Mouse (Mus musculus) MEL (cell line): ENCODE measurements around the gene Comtd1. TPM values are rescaled to one million over a fixed set of nuclear protein-coding genes. Genes with fewer than 3 reads are reported as not detected.

ENCODE experiments used
- DNase-seq: peaks from one replicate; pipeline ENCODE4 v3.0.0; 2011; ENCODE audit warnings: low read depth, low spot score
- H3K27ac ChIP-seq: 2 replicates; pipeline ENCODE4 v1.5.1; 2012; ENCODE audit warnings: low read depth, mild to moderate bottlenecking, control low read depth, low read length, moderate library complexity; ENCODE audit not compliant: control insufficient read depth
- H3K27me3 ChIP-seq, 2 experiments: fragments of 150-350 bp in 1 of 2; sonication (generic) in 1 of 2; 2 replicates each; pipeline ENCODE4 v1.6.1; 2012; ENCODE audit warnings: low read length in 2 of 2, mild to moderate bottlenecking in 2 of 2, improper control_type of control experiment in 1 of 2, moderate library complexity in 1 of 2; ENCODE audit not compliant: insufficient read depth in 2 of 2, control insufficient read depth in 1 of 2
- H3K36me3 ChIP-seq, 2 experiments: 2 replicates each; pipeline ENCODE4 v1.6.1; 2012 to 2014; ENCODE audit warnings: low read length in 2 of 2, improper control_type of control experiment in 1 of 2, inconsistent platforms in 1 of 2, mild to moderate bottlenecking in 1 of 2; ENCODE audit not compliant: insufficient read depth in 2 of 2, control insufficient read depth in 1 of 2
- H3K4me1 ChIP-seq, 2 experiments: fragments of 150-350 bp in 1 of 2; sonication (generic) in 1 of 2; 2 replicates each; pipeline ENCODE4 v1.6.1; 2012; ENCODE audit warnings: low read length in 2 of 2, improper control_type of control experiment in 1 of 2, mild to moderate bottlenecking in 1 of 2; ENCODE audit not compliant: insufficient read depth in 2 of 2, control insufficient read depth in 1 of 2
- H3K4me3 ChIP-seq, 2 experiments: fragments of 150-350 bp in 1 of 2; sonication (generic) in 1 of 2; 2 replicates each; pipeline ENCODE4 v1.5.1; 2012; ENCODE audit warnings: low read depth in 2 of 2, low read length in 2 of 2, mild to moderate bottlenecking in 2 of 2, moderate library complexity in 2 of 2, control low read depth in 1 of 2, improper control_type of control experiment in 1 of 2; ENCODE audit not compliant: control insufficient read depth in 1 of 2, insufficient read depth in 1 of 2
- H3K79me2 ChIP-seq: 2 replicates; pipeline ENCODE4 v1.6.1; 2012; ENCODE audit warnings: mild to moderate bottlenecking, low read length, moderate library complexity; ENCODE audit not compliant: control insufficient read depth, poor library complexity, insufficient read depth
- H3K9ac ChIP-seq: 2 replicates; pipeline ENCODE4 v1.6.1; 2012; ENCODE audit warnings: low read depth, mild to moderate bottlenecking, control low read depth, low read length, moderate library complexity; ENCODE audit not compliant: control insufficient read depth, poor library complexity, severe bottlenecking
- H3K9me3 ChIP-seq: fragments of 150-350 bp; sonication (generic); replicated peaks from 2 replicates; pipeline ENCODE4 v1.6.1; 2012; ENCODE audit warnings: mild to moderate bottlenecking, low read length, improper control_type of control experiment, moderate library complexity; ENCODE audit not compliant: insufficient read depth
- CTCF ChIP-seq, 3 experiments: IDR thresholded peaks in 2 of 3; conservative IDR thresholded peaks in 1 of 3; 2 replicates each; pipeline ENCODE4 v1.5.1; 2011 to 2012; ENCODE audit warnings: low read length in 3 of 3, low read depth in 2 of 3, mild to moderate bottlenecking in 2 of 3, improper control_type of control experiment in 1 of 3, inconsistent platforms in 1 of 3, mixed read lengths in 1 of 3, moderate library complexity in 1 of 3; ENCODE audit not compliant: control insufficient read depth in 1 of 3, insufficient read depth in 1 of 3, poor library complexity in 1 of 3, severe bottlenecking in 1 of 3
- E2F4 ChIP-seq: IDR thresholded peaks from 2 replicates; pipeline ENCODE4 v1.6.1; 2011; ENCODE audit warnings: low read depth, low read length, improper control_type of control experiment, borderline replicate concordance
- KAT2A ChIP-seq: conservative IDR thresholded peaks from 2 replicates; pipeline ENCODE4 v1.6.1; 2012; ENCODE audit warnings: low read depth, low read length, improper control_type of control experiment, inconsistent platforms
- MAFK ChIP-seq: IDR thresholded peaks from 2 replicates; pipeline ENCODE4 v1.6.1; 2011; ENCODE audit warnings: low read depth, mild to moderate bottlenecking, low read length, improper control_type of control experiment, borderline replicate concordance
- MAX ChIP-seq: IDR thresholded peaks from 2 replicates; pipeline ENCODE4 v1.6.1; 2011; ENCODE audit warnings: low read length, improper control_type of control experiment
- MEF2A ChIP-seq: IDR thresholded peaks from 2 replicates; pipeline ENCODE4 v1.6.1; 2014; ENCODE audit warnings: low read depth, mild to moderate bottlenecking, inconsistent platforms, low read length, improper control_type of control experiment; ENCODE audit not compliant: poor library complexity, insufficient replicate concordance, severe bottlenecking; ENCODE audit errors: extremely low read depth
- MXI1 ChIP-seq: IDR thresholded peaks from 2 replicates; pipeline ENCODE4 v1.6.1; 2011; ENCODE audit warnings: mild to moderate bottlenecking, low read depth, low read length, improper control_type of control experiment
- MYC ChIP-seq: IDR thresholded peaks from 2 replicates; pipeline ENCODE4 v1.6.1; 2011; ENCODE audit warnings: low read depth, mild to moderate bottlenecking, low read length, improper control_type of control experiment, moderate library complexity
- NELFE ChIP-seq: IDR thresholded peaks from 2 replicates; pipeline ENCODE4 v1.6.1; 2011; ENCODE audit warnings: low read depth, low read length, improper control_type of control experiment
- NRF1 ChIP-seq: IDR thresholded peaks from 2 replicates; pipeline ENCODE4 v1.6.1; 2014; ENCODE audit warnings: low read depth, mild to moderate bottlenecking, inconsistent platforms, low read length, improper control_type of control experiment, moderate library complexity; ENCODE audit not compliant: poor library complexity, insufficient read depth, severe bottlenecking
- POLR2A ChIP-seq, 2 experiments: IDR thresholded peaks; 2 replicates each; pipeline ENCODE4 v1.6.1; 2011 to 2012; ENCODE audit warnings: low read length in 2 of 2, mild to moderate bottlenecking in 2 of 2, control low read depth in 1 of 2, improper control_type of control experiment in 1 of 2, low read depth in 1 of 2, moderate library complexity in 1 of 2; ENCODE audit not compliant: control insufficient read depth in 1 of 2, insufficient read depth in 1 of 2, poor library complexity in 1 of 2
- POLR2AphosphoS2 ChIP-seq: IDR thresholded peaks from 2 replicates; pipeline ENCODE4 v1.6.1; 2011; ENCODE audit warnings: low read length, improper control_type of control experiment
- RAD21 ChIP-seq: IDR thresholded peaks from 2 replicates; pipeline ENCODE4 v1.6.1; 2011; ENCODE audit warnings: mild to moderate bottlenecking, low read depth, low read length, improper control_type of control experiment
- SIN3A ChIP-seq: IDR thresholded peaks from 2 replicates; pipeline ENCODE4 v1.6.1; 2012; ENCODE audit warnings: low read length, improper control_type of control experiment, inconsistent platforms
- SMC3 ChIP-seq: IDR thresholded peaks from 2 replicates; pipeline ENCODE4 v1.6.1; 2011; ENCODE audit warnings: low read depth, low read length, improper control_type of control experiment
- TBP ChIP-seq: IDR thresholded peaks from 2 replicates; pipeline ENCODE4 v1.8.0; 2011; ENCODE audit warnings: low read depth, low read length, improper control_type of control experiment
- polyA plus RNA-seq, 2 experiments: library from polyadenylated mRNA; stranded (reverse) in 1 of 2; unstranded in 1 of 2; fragments of >175 nt in 1 of 2; fragments of >200 nt in 1 of 2; gene quantifications; 2 replicates each; pipeline versions ENCODE4 v1.2.1 to v1.2.4; 2012; ENCODE audit warnings: low replicate concordance in 2 of 2, low read depth in 1 of 2; ENCODE audit not compliant: insufficient read length in 2 of 2, insufficient read depth in 1 of 2, missing spikeins in 1 of 2
- total RNA-seq: library from RNA; depleted of rRNA; stranded (reverse); fragments of 300-350 nt; gene quantifications from 2 replicates; pipeline ENCODE4 v1.2.3, GENCODE M21; 2012

The Comtd1 gene
- total and polyA plus RNA-seq, 3 experiments = 35.7 to 36.4 TPM; not detected in 1

DNA sequence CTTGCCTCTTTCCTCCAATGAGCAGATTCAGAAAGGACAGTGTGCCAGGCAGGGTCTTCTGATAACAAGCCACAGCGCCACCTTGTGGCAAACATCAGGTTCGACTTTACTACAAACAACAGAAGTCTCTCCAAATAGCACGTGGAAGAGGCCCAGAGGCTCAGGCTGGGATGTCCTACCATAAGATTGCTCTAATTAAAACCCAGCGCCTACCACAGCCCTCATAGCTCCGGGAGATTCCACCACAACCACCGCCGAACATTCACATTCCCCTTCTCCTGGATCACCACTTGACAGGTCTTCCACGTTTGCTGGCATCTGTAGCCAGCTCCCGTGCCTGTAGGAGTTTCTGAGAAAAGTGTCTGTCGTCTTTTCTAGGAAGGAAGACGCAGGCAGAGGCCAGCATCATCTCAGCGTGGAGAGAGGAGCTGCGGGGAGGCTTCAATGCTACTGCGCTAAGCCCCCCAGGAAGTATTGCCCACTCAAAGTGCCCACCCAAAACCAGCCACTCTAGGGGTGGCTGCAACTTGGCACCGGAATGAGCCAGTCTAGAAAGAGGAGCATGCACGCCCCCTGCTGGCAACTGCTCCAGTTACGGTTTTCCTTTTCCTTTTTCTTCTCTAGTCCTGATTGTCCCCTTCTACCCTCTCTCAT, 4.8 kb upstream of the Comtd1 start:
- Histone ChIP-seq H3K27me3 (no peaks in the 10 kb centered on the region), H3K4me1 (peaks cover 7 to 26% of the 10 kb centered on the region in 2 experiments), H3K36me3 (peaks cover 0 to 18% of the 10 kb centered on the region in 2 experiments; a peak in 2 of 4 replicates), H3K4me3 (peak overlapping the region; percentile 45 to 46; a peak in 3 of 4 replicates), H3K79me2 (peaks cover under 1% of the 10 kb centered on the region; the same call in 1 of the 2 replicates), H3K9me3 (no peaks in the 10 kb centered on the region), H3K9ac (peak overlapping the region; percentile 72), H3K27ac (peak overlapping the region; percentile 53; the same call in 1 of the 2 replicates)
- TF ChIP-seq E2F4 (no peak), SIN3A (peak; percentile 77), NRF1 (no peak), RAD21 (peak; percentile 57), NELFE (0 out of 2 replicates have a peak, but pooled peaks have one; percentile 20), SMC3 (peak; percentile 61), POLR2AphosphoS2 (no peak), MAFK (no peak), CTCF (IDR thresholded peaks at IDR 0.05 in 2 of 3, conservative IDR thresholded peaks at IDR 0.05 in 1 of 3; ENCODE audit: control insufficient read depth in 1 of 3, insufficient read depth in 1 of 3, low read depth in 2 of 3, low read length in 3 of 3, poor library complexity in 1 of 3, severe bottlenecking in 1 of 3) (peak; percentile 24 to 71 (median 49); a peak in 5 of 6 replicates), KAT2A (no peak), TBP (no peak), MAX (peak; percentile 87), MEF2A (no peak), MYC (peak; percentile 95), MXI1 (peak; percentile 90)
- DNase-seq = peak; percentile 90

DNA sequence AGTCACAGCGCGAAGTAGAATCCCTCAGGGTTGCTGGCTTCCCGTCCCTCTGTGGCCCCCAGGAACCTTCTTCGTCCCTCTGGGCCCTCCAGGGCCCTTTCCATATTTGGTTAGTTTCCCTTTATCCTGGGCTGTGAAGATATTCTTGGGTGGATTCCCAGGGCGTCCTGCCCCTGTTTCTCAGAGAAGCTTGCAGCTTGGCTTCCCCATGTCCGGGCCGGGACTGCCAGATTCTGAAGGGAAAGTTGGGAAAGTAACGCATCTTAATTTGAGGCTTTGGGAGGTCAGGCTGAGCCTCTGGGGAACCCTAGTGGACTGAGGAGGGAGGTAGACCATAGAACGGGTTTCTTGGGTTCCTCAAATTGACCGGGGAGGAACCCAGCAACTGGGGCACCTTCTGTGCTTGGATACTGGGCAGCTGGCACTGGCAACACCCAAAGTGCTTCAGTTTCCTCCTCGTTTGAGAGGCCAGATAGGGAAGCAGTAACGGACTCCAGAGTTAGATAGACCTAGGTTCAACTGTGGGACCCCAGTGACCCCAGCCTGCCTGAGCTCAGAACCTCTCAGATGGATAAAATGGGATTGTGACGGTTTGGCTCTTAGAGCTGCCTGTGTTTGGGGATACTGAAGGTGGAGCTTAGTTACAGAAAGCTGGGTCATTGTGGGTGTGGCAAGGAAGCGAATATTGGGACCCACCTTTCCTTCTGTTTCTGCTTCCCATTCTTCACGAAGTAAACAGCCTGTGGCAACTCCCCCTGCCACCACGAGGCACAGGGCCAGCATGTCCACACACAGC, 3.4 kb upstream of the Comtd1 start:
- peaks cover 7 to 26% of the 10 kb centered on the region in 2 experiments for H3K4me1 ChIP-seq
- peak; percentile 61 for DNase-seq
- peak overlapping the region; percentile 51 for H3K9ac ChIP-seq

More for the DNA sequence above, 3.4 kb upstream of the Comtd1 start:
- Histone ChIP-seq H3K4me3 (peak overlapping the region; percentile 31 to 38; a peak in 3 of 4 replicates), H3K9me3 (no peaks in the 10 kb centered on the region), H3K27ac (peak overlapping the region; percentile 78), H3K79me2 (peaks cover 9% of the 10 kb centered on the region), H3K27me3 (no peaks in the 10 kb centered on the region), H3K36me3 (peaks cover 0 to 18% of the 10 kb centered on the region in 2 experiments; a peak in 2 of 4 replicates)
- TF ChIP-seq TBP = no peak
- TF ChIP-seq POLR2A (IDR thresholded peaks at IDR 0.05; ENCODE audit: control insufficient read depth in 1 of 2, insufficient read depth in 1 of 2, low read depth in 1 of 2, low read length in 2 of 2, poor library complexity in 1 of 2) = peak in 1 of 2 experiments; percentile 45; a peak in 2 of 4 replicates
- TF ChIP-seq CTCF (IDR thresholded peaks at IDR 0.05 in 2 of 3, conservative IDR thresholded peaks at IDR 0.05 in 1 of 3; ENCODE audit: control insufficient read depth in 1 of 3, insufficient read depth in 1 of 3, low read depth in 2 of 3, low read length in 3 of 3, poor library complexity in 1 of 3, severe bottlenecking in 1 of 3) = 0 out of 6 replicates have a peak, but pooled peaks of 1 of the 3 experiments have one; percentile 1
- TF ChIP-seq, all 39 proteins: peak for 2
